Mouse (Mus musculus): ENCODE data around the gene 3110009E18Rik. TPM values are rescaled to one million over a fixed set of nuclear protein-coding genes. Genes with fewer than 3 reads are reported as not detected.
A peak's percentile ranks its signal among the peaks of the same experiment; 100 is the strongest.

3110009E18Rik gene
- polyA plus RNA-seq, 1 experiment from 2014 or later, result 13.7 TPM

- Histone ChIP-seq H3K4me1 (ENCODE audit: control insufficient read depth, insufficient read depth, low read length) (peaks cover 5% of the 10 kb centered on the region; the same call in 1 of the 2 replicates), H3K4me2 (ENCODE audit: low read length) (no peak overlapping the region), H3K9ac (ENCODE audit: low read depth, low read length) (no peak overlapping the region), H3K27me3 (ENCODE audit: control insufficient read depth, insufficient read depth, low read depth, low read length) (no peaks in the 10 kb centered on the region), H3K36me3 (ENCODE audit: control insufficient read depth, insufficient read depth, low read length) (no peaks in the 10 kb centered on the region), H3K9me3 (replicated peaks; ENCODE audit: control insufficient read depth, low read length, poor library complexity, severe bottlenecking) (no peaks in the 10 kb centered on the region), H3K27ac (ENCODE audit: low read length) (no peak overlapping the region), H3K4me3 (ENCODE audit: low read depth, low read length) (no peak overlapping the region)
- WGBS, result 73% methylated on average over 9 of the region's 9 CpGs
- ATAC-seq, result no peak
These were observed 5.3 kb downstream of the 3110009E18Rik start for GRCm38 (mm10) chr1:120126318-120126717.

GRCm38 (mm10) chr1:120132376-120132775, 11.4 kb downstream of the 3110009E18Rik start:
- ATAC-seq, result no peak
- H3K4me2 ChIP-seq (ENCODE audit: low read length), result no peak overlapping the region
- WGBS, result 88% methylated on average over 1 of the region's 1 CpGs
- no peak overlapping the region for H3K27ac ChIP-seq (ENCODE audit: low read length)
- H3K9ac ChIP-seq (ENCODE audit: low read depth, low read length), result no peak overlapping the region
- no peaks in the 10 kb centered on the region for H3K36me3 ChIP-seq (ENCODE audit: control insufficient read depth, insufficient read depth, low read length)
- no peaks in the 10 kb centered on the region for H3K4me1 ChIP-seq (ENCODE audit: control insufficient read depth, insufficient read depth, low read length)
- H3K27me3 ChIP-seq (ENCODE audit: control insufficient read depth, insufficient read depth, low read depth, low read length), result no peaks in the 10 kb centered on the region
- H3K9me3 ChIP-seq (replicated peaks; ENCODE audit: control insufficient read depth, low read length, poor library complexity, severe bottlenecking), result 0 out of 2 replicates have a peak, but pooled peaks cover 2% of the 10 kb centered on the region
- H3K4me3 ChIP-seq (ENCODE audit: low read depth, low read length), result no peak overlapping the region

- Histone ChIP-seq H3K27ac (ENCODE audit: low read length) (no peak overlapping the region), H3K27me3 (ENCODE audit: control insufficient read depth, insufficient read depth, low read depth, low read length) (no peaks in the 10 kb centered on the region), H3K4me1 (ENCODE audit: control insufficient read depth, insufficient read depth, low read length) (no peaks in the 10 kb centered on the region), H3K9me3 (replicated peaks; ENCODE audit: control insufficient read depth, low read length, poor library complexity, severe bottlenecking) (0 out of 2 replicates have a peak, but pooled peaks cover 2% of the 10 kb centered on the region), H3K4me2 (ENCODE audit: low read length) (no peak overlapping the region), H3K4me3 (ENCODE audit: low read depth, low read length) (no peak overlapping the region), H3K36me3 (ENCODE audit: control insufficient read depth, insufficient read depth, low read length) (no peaks in the 10 kb centered on the region), H3K9ac (ENCODE audit: low read depth, low read length) (no peak overlapping the region)
- ATAC-seq, result no peak
- 84% methylated on average over 7 of the region's 7 CpGs for WGBS
These were observed 15.2 kb downstream of the 3110009E18Rik start for GRCm38 (mm10) chr1:120135934-120136786.

- no peak overlapping the region for H3K4me2 ChIP-seq (ENCODE audit: low read length)
- H3K9me3 ChIP-seq (replicated peaks; ENCODE audit: control insufficient read depth, low read length, poor library complexity, severe bottlenecking), result no peaks in the 10 kb centered on the region
- H3K27me3 ChIP-seq (ENCODE audit: control insufficient read depth, insufficient read depth, low read depth, low read length), result no peaks in the 10 kb centered on the region
- peak; percentile 55; the same call in 1 of the 2 replicates for ATAC-seq
- no peak overlapping the region for H3K4me3 ChIP-seq (ENCODE audit: low read depth, low read length)
- H3K9ac ChIP-seq (ENCODE audit: low read depth, low read length), result no peak overlapping the region
- H3K27ac ChIP-seq (ENCODE audit: low read length), result no peak overlapping the region
- H3K36me3 ChIP-seq (ENCODE audit: control insufficient read depth, insufficient read depth, low read length), result no peaks in the 10 kb centered on the region
- no peaks in the 10 kb centered on the region for H3K4me1 ChIP-seq (ENCODE audit: control insufficient read depth, insufficient read depth, low read length)
- WGBS, result 15% methylated on average over 7 of the region's 7 CpGs
These were observed 18.0 kb downstream of the 3110009E18Rik start for GRCm38 (mm10) chr1:120138923-120139540.

- no peaks in the 10 kb centered on the region for H3K27me3 ChIP-seq (ENCODE audit: control insufficient read depth, insufficient read depth, low read depth, low read length)
- no peaks in the 10 kb centered on the region for H3K4me1 ChIP-seq (ENCODE audit: control insufficient read depth, insufficient read depth, low read length)
- no peak overlapping the region for H3K4me3 ChIP-seq (ENCODE audit: low read depth, low read length)
These were observed 19.2 kb downstream of the 3110009E18Rik start for GRCm38 (mm10) chr1:120140144-120140693.

GRCm38 (mm10) chr1:120142551-120142950, 21.6 kb downstream of the 3110009E18Rik start:
- Histone ChIP-seq H3K27ac (ENCODE audit: low read length) (no peak overlapping the region), H3K4me1 (ENCODE audit: control insufficient read depth, insufficient read depth, low read length) (no peaks in the 10 kb centered on the region), H3K36me3 (ENCODE audit: control insufficient read depth, insufficient read depth, low read length) (no peaks in the 10 kb centered on the region), H3K27me3 (ENCODE audit: control insufficient read depth, insufficient read depth, low read depth, low read length) (no peaks in the 10 kb centered on the region), H3K4me3 (ENCODE audit: low read depth, low read length) (no peak overlapping the region), H3K9ac (ENCODE audit: low read depth, low read length) (no peak overlapping the region), H3K9me3 (replicated peaks; ENCODE audit: control insufficient read depth, low read length, poor library complexity, severe bottlenecking) (no peaks in the 10 kb centered on the region), H3K4me2 (ENCODE audit: low read length) (no peak overlapping the region)
- ATAC-seq, result no peak
- 64% methylated on average over 5 of the region's 5 CpGs for WGBS

More at GRCm38 (mm10) chr1:120140144-120140693, 19.2 kb downstream of the 3110009E18Rik start:
- Histone ChIP-seq H3K9ac (ENCODE audit: low read depth, low read length) (no peak overlapping the region), H3K9me3 (replicated peaks; ENCODE audit: control insufficient read depth, low read length, poor library complexity, severe bottlenecking) (no peaks in the 10 kb centered on the region), H3K36me3 (ENCODE audit: control insufficient read depth, insufficient read depth, low read length) (no peaks in the 10 kb centered on the region), H3K4me2 (ENCODE audit: low read length) (no peak overlapping the region), H3K27ac (ENCODE audit: low read length) (no peak overlapping the region)
- WGBS, result 87% methylated on average over 9 of the region's 9 CpGs
- no peak for ATAC-seq

GRCm38 (mm10) chr1:120145527-120146216, 24.7 kb downstream of the 3110009E18Rik start:
- no peak overlapping the region for H3K9ac ChIP-seq (ENCODE audit: low read depth, low read length)
- WGBS, result 83% methylated on average over 8 of the region's 8 CpGs
- H3K36me3 ChIP-seq (ENCODE audit: control insufficient read depth, insufficient read depth, low read length), result no peaks in the 10 kb centered on the region
- H3K4me3 ChIP-seq (ENCODE audit: low read depth, low read length), result no peak overlapping the region
- no peaks in the 10 kb centered on the region for H3K27me3 ChIP-seq (ENCODE audit: control insufficient read depth, insufficient read depth, low read depth, low read length)
- no peaks in the 10 kb centered on the region for H3K4me1 ChIP-seq (ENCODE audit: control insufficient read depth, insufficient read depth, low read length)
- H3K9me3 ChIP-seq (replicated peaks; ENCODE audit: control insufficient read depth, low read length, poor library complexity, severe bottlenecking), result no peaks in the 10 kb centered on the region
- H3K27ac ChIP-seq (ENCODE audit: low read length), result no peak overlapping the region
- no peak for ATAC-seq
- H3K4me2 ChIP-seq (ENCODE audit: low read length), result no peak overlapping the region

GRCm38 (mm10) chr1:120146994-120147393, 26.0 kb downstream of the 3110009E18Rik start:
- H3K4me3 ChIP-seq (ENCODE audit: low read depth, low read length), result no peak overlapping the region
- ATAC-seq, result peak; percentile 23; the same call in 1 of the 2 replicates
- no peaks in the 10 kb centered on the region for H3K36me3 ChIP-seq (ENCODE audit: control insufficient read depth, insufficient read depth, low read length)
- no peaks in the 10 kb centered on the region for H3K27me3 ChIP-seq (ENCODE audit: control insufficient read depth, insufficient read depth, low read depth, low read length)
- H3K4me1 ChIP-seq (ENCODE audit: control insufficient read depth, insufficient read depth, low read length), result no peaks in the 10 kb centered on the region
- no peak overlapping the region for H3K27ac ChIP-seq (ENCODE audit: low read length)
- no peak overlapping the region for H3K4me2 ChIP-seq (ENCODE audit: low read length)
- H3K9me3 ChIP-seq (replicated peaks; ENCODE audit: control insufficient read depth, low read length, poor library complexity, severe bottlenecking), result no peaks in the 10 kb centered on the region
- H3K9ac ChIP-seq (ENCODE audit: low read depth, low read length), result no peak overlapping the region

All from midbrain, embryonic 16.5 days (tissue).